Mouse (Mus musculus) liver, embryonic 14.5 days (tissue): ENCODE measurements around the gene Zfp618.

ENCODE experiments used
- CTCF ChIP-seq: IDR thresholded peaks from 2 replicates; pipeline ENCODE4 v1.5.1; 2016; ENCODE audit warnings: antibody characterized with exemption, low read depth, control low read depth
- EP300 ChIP-seq: IDR thresholded peaks from 2 replicates; pipeline ENCODE4 v1.6.1; 2016; ENCODE audit warnings: antibody characterized with exemption, low read depth

DNA sequence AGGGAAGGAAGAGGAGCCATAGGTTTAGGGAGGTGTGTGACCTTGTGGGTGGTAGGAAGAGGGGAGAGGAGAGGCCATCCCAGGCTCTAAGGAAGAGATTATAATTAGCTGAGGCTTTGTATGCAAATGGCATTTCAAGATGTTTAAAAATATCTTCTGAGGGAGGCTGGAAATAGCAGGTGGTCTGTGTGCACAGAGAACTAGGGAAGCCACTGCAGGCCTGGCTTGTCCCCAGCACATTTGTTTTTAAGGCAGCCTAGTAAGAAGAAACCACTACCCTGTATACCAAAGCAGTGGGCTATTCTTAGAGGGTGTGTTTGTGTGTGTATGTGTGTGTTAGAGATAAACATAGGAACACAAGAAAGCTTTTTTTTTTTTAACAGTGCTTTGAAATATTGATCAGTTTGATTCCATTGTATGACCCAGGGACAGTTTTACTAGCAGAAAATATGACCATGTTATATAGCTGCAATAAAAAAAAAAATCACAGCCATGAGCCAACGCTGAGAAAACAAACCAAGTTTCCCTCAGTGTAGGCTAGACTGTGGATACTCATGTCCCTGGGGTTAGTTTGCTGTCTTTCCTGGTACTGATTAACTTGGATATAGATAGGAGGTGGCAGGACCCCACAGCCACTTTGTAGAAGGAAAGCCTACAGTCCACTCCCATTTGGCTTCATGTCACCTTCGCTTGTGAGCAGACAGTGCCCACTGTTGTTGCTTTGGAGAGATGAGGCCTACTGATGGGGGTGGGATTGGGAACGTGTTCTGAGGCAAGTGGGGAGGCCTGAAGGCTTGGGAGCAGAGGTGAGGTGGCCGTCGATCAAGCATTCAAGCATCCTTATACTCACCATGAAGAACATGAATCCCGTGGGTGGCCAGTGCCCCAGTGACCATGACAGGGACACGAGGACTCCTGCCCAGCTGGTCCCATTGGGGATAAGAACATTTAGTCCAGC is 41.1 kb downstream of the Zfp618 start:
- no peak for TF ChIP-seq CTCF
- TF ChIP-seq EP300 = no peak
